Mouse (Mus musculus) heart, postnatal 0 days (tissue): ENCODE measurements around the gene Fam180a.

Source experiments
- CTCF ChIP-seq: IDR thresholded peaks from 2 replicates; pipeline ENCODE4 v1.5.1; 2016; ENCODE audit warnings: antibody characterized with exemption, control low read depth, low read depth
- EP300 ChIP-seq: IDR thresholded peaks from 2 replicates; pipeline ENCODE4 v1.6.1; 2016; ENCODE audit warnings: antibody characterized with exemption, low read depth

GRCm38 (mm10) chr6:35321105-35321504 is 4.8 kb downstream of the Fam180a start:
- TF ChIP-seq CTCF: no peak
- no peak for TF ChIP-seq EP300
